Mouse (Mus musculus): Measurements from ENCODE around the gene Hexim1. TPM values are rescaled to one million over a fixed set of nuclear protein-coding genes. Genes with fewer than 3 reads are reported as not detected.

Hexim1 gene
- polyA plus RNA-seq, 1 experiment = 28.8 TPM

DNA sequence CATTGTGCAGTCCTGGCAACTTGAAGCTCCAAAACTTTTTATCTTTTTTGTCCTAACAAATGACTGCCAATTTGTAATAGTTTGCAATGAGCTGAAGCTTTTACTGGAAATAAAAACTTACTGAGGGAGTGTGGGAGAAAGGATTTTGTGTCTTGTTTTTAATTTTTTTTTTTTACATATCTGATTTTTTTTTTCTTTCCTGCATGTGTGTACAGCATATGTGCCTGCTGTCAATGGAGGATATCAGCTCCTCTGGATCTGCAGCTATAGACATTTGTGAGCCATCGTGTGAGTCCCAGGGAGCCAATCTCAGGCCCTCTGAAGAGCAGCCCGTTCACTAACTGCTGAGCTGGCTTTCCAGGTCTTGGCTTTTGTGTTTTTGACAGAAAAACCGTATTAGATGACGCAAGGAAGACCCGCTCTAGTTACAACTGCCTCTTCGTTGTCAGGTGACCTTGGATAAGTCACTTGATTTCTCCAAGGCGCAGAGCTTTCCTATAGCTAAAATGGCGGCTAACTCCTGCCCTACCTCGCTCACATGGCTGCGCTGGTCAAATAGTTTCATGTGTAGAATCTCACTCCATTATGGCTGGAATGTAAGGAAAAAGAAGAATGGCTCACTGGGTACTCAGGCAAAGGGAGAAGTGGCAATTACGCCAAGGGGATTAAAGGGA is 1.6 kb upstream of the Hexim1 start:
- no peak for DNase-seq
- H3K4me1 ChIP-seq (ENCODE audit: control insufficient read depth, insufficient read depth, low read length) = peaks cover 9% of the 10 kb centered on the region; the same call in 1 of the 2 replicates
- H3K27me3 ChIP-seq (ENCODE audit: control insufficient read depth, insufficient read depth, low read length) = no peaks in the 10 kb centered on the region
- no peak for TF ChIP-seq CTCF (IDR thresholded peaks at IDR 0.05; ENCODE audit: borderline replicate concordance, insufficient read depth, low read depth, low read length)
- no peak for TF ChIP-seq POLR2A (IDR thresholded peaks at IDR 0.05; ENCODE audit: borderline replicate concordance, insufficient read depth, low read length)
- H3K4me3 ChIP-seq (replicated peaks; ENCODE audit: insufficient read depth, low read depth, low read length) = peak overlapping the region; percentile 75
- WGBS = 82% methylated on average over 11 of the region's 11 CpGs
- H3K27ac ChIP-seq (ENCODE audit: insufficient read depth, low read length) = peak overlapping the region; percentile 93

- under 1% methylated on average over 34 of the region's 34 CpGs for WGBS
- Histone ChIP-seq H3K4me1 (ENCODE audit: control insufficient read depth, insufficient read depth, low read length) (peaks cover 9% of the 10 kb centered on the region; the same call in 1 of the 2 replicates), H3K27ac (ENCODE audit: insufficient read depth, low read length) (peak overlapping the region; percentile 93), H3K27me3 (ENCODE audit: control insufficient read depth, insufficient read depth, low read length) (no peaks in the 10 kb centered on the region), H3K4me3 (replicated peaks; ENCODE audit: insufficient read depth, low read depth, low read length) (peak overlapping the region; percentile 75)
- peak; percentile 90 to 94 for DNase-seq
- TF ChIP-seq POLR2A (IDR thresholded peaks at IDR 0.05; ENCODE audit: borderline replicate concordance, insufficient read depth, low read length) = peak; percentile 70
- no peak for TF ChIP-seq CTCF (IDR thresholded peaks at IDR 0.05; ENCODE audit: borderline replicate concordance, insufficient read depth, low read depth, low read length)
Measured at GRCm38 (mm10) chr11:103115163-103116007, 646 bp upstream of the Hexim1 start.

DNA sequence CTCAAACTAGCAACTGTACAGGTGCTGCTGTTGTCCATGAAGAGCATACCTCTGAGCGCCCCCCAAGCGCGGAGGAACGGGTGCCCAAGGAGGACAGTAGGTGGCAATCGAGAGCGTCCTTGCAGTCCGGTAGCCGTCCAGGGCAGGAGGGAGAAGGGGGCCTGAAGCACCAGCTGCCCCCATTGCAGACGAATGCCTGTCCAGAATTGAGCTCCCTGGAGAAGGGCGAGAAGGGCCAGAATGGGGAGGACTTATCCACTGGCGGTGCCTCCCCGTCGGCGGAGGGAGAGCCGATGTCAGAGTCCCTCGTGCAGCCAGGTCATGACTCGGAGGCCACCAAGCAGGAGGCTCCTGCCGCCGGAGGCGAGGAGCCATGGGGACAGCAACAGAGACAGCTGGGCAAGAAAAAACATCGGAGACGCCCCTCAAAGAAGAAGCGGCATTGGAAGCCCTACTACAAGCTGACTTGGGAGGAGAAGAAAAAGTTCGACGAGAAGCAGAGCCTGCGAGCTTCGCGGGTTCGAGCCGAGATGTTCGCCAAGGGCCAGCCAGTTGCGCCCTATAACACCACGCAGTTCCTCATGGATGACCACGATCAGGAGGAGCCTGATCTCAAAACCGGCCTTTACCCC is 1.0 kb downstream of the Hexim1 start:
- under 1% methylated on average over 35 of the region's 35 CpGs for WGBS
- peak overlapping the region; percentile 76 for H3K27ac ChIP-seq (ENCODE audit: insufficient read depth, low read length)
- peak; percentile 84 to 85 for DNase-seq
- 0 out of 2 replicates have a peak, but pooled peaks cover 5% of the 10 kb centered on the region for H3K4me1 ChIP-seq (ENCODE audit: control insufficient read depth, insufficient read depth, low read length)
- no peaks in the 10 kb centered on the region for H3K27me3 ChIP-seq (ENCODE audit: control insufficient read depth, insufficient read depth, low read length)
- TF ChIP-seq CTCF (IDR thresholded peaks at IDR 0.05; ENCODE audit: borderline replicate concordance, insufficient read depth, low read depth, low read length) (peak; percentile 76), POLR2A (IDR thresholded peaks at IDR 0.05; ENCODE audit: borderline replicate concordance, insufficient read depth, low read length) (0 out of 2 replicates have a peak, but pooled peaks have one; percentile 23)
- peak overlapping the region; percentile 63 for H3K4me3 ChIP-seq (replicated peaks; ENCODE audit: insufficient read depth, low read depth, low read length)

DNA sequence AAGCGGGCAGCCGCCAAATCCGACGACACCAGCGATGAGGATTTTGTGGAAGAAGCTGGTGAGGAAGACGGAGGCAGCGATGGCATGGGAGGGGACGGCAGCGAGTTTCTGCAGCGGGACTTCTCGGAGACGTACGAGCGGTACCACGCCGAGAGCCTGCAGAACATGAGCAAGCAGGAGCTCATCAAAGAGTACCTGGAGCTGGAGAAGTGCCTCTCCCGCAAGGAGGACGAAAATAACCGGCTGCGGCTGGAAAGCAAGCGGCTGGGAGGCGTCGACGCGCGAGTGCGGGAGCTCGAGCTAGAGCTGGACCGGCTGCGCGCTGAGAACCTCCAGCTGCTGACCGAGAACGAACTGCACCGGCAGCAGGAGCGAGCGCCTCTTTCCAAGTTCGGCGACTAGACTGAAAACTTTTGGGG is 1.6 kb downstream of the Hexim1 start:
- Histone ChIP-seq H3K27me3 (ENCODE audit: control insufficient read depth, insufficient read depth, low read length) (no peaks in the 10 kb centered on the region), H3K4me3 (replicated peaks; ENCODE audit: insufficient read depth, low read depth, low read length) (peak overlapping the region; percentile 63), H3K4me1 (ENCODE audit: control insufficient read depth, insufficient read depth, low read length) (0 out of 2 replicates have a peak, but pooled peaks cover 2% of the 10 kb centered on the region), H3K27ac (ENCODE audit: insufficient read depth, low read length) (peak overlapping the region; percentile 76)
- no peak for TF ChIP-seq CTCF (IDR thresholded peaks at IDR 0.05; ENCODE audit: borderline replicate concordance, insufficient read depth, low read depth, low read length)
- TF ChIP-seq POLR2A (IDR thresholded peaks at IDR 0.05; ENCODE audit: borderline replicate concordance, insufficient read depth, low read length) = peak; percentile 35; the same call in 1 of the 2 replicates
- DNase-seq = peak in 1 of 2 experiments; percentile 49
- WGBS = under 1% methylated on average over 38 of the region's 38 CpGs

DNA sequence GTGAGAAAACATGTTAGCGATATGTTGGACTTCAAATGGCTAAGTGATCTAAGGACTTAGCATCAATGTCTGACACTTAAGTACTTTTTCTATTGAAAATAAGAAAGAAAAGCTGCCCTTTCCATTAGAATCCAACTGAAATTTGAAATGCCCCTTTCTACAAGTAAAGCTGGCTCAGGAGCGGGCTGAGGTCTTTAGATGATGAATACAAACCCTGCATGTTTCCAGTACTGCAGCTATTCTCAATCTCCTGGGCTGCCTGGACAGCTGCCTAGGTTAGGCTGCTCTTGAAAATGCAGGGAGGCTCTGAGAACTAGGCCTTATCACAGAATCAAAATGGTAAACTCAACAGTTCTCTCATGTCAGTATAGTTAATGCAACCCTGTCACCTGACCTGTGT is 2.8 kb downstream of the Hexim1 start:
- DNase-seq = no peak
- no peak for TF ChIP-seq POLR2A (IDR thresholded peaks at IDR 0.05; ENCODE audit: borderline replicate concordance, insufficient read depth, low read length)
- no peak for TF ChIP-seq CTCF (IDR thresholded peaks at IDR 0.05; ENCODE audit: borderline replicate concordance, insufficient read depth, low read depth, low read length)
- WGBS = 71% methylated on average over 2 of the region's 2 CpGs
- Histone ChIP-seq H3K27ac (ENCODE audit: insufficient read depth, low read length) (no peak overlapping the region), H3K27me3 (ENCODE audit: control insufficient read depth, insufficient read depth, low read length) (no peaks in the 10 kb centered on the region), H3K4me1 (ENCODE audit: control insufficient read depth, insufficient read depth, low read length) (no peaks in the 10 kb centered on the region), H3K4me3 (replicated peaks; ENCODE audit: insufficient read depth, low read depth, low read length) (no peak overlapping the region)

- no peak for TF ChIP-seq POLR2A (IDR thresholded peaks at IDR 0.05; ENCODE audit: borderline replicate concordance, insufficient read depth, low read length)
- TF ChIP-seq CTCF (IDR thresholded peaks at IDR 0.05; ENCODE audit: borderline replicate concordance, insufficient read depth, low read depth, low read length) = no peak
- no peak for DNase-seq
- Histone ChIP-seq H3K27ac (ENCODE audit: insufficient read depth, low read length) (no peak overlapping the region), H3K27me3 (ENCODE audit: control insufficient read depth, insufficient read depth, low read length) (no peaks in the 10 kb centered on the region), H3K4me1 (ENCODE audit: control insufficient read depth, insufficient read depth, low read length) (no peaks in the 10 kb centered on the region), H3K4me3 (replicated peaks; ENCODE audit: insufficient read depth, low read depth, low read length) (no peak overlapping the region)
- 29% methylated on average over 5 of the region's 5 CpGs for whole genome bisulfite sequencing
Measured at GRCm38 (mm10) chr11:103119609-103120008, 3.6 kb downstream of the Hexim1 start.

DNA sequence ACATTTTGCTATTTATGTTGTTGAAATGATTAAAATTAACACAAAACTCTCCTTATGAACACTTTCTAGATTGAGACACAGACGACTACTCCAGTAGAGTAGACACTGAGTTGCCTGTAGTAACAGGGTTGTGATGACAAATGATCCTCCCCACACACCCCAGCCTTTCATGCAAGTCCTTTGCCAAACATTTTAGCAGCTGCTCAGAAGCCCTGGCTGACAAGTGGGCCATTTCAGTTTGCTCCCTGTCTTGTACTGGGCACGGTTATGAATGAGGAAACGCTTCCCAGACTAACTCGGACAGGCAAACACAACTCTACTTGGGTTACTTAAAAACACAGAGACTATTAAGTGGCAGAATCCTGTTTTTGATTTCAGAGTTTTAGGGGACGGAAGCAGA is 4.3 kb downstream of the Hexim1 start:
- H3K4me3 ChIP-seq (replicated peaks; ENCODE audit: insufficient read depth, low read depth, low read length) = no peak overlapping the region
- no peaks in the 10 kb centered on the region for H3K4me1 ChIP-seq (ENCODE audit: control insufficient read depth, insufficient read depth, low read length)
- TF ChIP-seq CTCF (IDR thresholded peaks at IDR 0.05; ENCODE audit: borderline replicate concordance, insufficient read depth, low read depth, low read length) (no peak), POLR2A (IDR thresholded peaks at IDR 0.05; ENCODE audit: borderline replicate concordance, insufficient read depth, low read length) (no peak)
- WGBS = 47% methylated on average over 5 of the region's 5 CpGs
- DNase-seq = no peak
- no peaks in the 10 kb centered on the region for H3K27me3 ChIP-seq (ENCODE audit: control insufficient read depth, insufficient read depth, low read length)
- H3K27ac ChIP-seq (ENCODE audit: insufficient read depth, low read length) = no peak overlapping the region

All from cerebellum, adult 2 months (tissue).